Mouse (Mus musculus): ENCODE measurements around the gene Neurl1a. TPM values are rescaled to one million over a fixed set of nuclear protein-coding genes. Genes with fewer than 3 reads are reported as not detected.

Neurl1a gene
- polyA plus RNA-seq, 1 experiment from 2014 or later, result 1.3 TPM

DNA sequence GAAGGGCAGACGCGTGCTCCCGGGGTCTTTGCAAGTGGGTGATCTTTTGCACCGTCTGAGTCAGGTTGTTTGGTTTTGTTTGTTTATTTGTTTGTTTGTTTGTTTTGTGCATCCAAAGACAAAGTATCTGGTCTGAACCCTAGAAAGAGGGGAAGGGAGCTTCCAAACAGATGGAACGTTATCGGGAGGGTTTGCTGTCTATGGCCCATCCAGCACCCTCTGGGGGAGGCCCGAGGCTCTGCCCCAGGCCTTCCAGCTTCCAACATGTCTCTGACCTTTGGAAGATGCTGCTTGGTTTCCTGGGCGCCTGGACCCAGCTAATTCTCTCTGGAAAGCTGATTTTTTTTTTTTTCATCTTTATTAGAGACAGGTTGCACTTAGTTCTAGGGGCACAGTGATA, 1.4 kb downstream of the Neurl1a start:
- Histone ChIP-seq H3K9me3 (ENCODE audit: control insufficient read depth, low read length) (peaks cover 6% of the 10 kb centered on the region; the same call in 1 of the 2 replicates), H3K4me2 (ENCODE audit: low read length) (no peak overlapping the region), H3K27ac (replicated peaks in 1 of 2; ENCODE audit: control insufficient read depth in 1 of 2, insufficient read depth in 1 of 2, low read depth in 2 of 2, low read length in 2 of 2) (no peak overlapping the region), H3K9ac (ENCODE audit: low read length) (no peak overlapping the region), H3K4me1 (ENCODE audit: control insufficient read depth in 2 of 2, insufficient read depth in 2 of 2, low read length in 2 of 2) (peaks cover 0 to 6% of the 10 kb centered on the region in 2 experiments; a peak in 3 of 4 replicates), H3K27me3 (ENCODE audit: control insufficient read depth, insufficient read depth, low read length) (peaks cover 37% of the 10 kb centered on the region), H3K36me3 (ENCODE audit: control insufficient read depth, insufficient read depth, low read length) (no peaks in the 10 kb centered on the region), H3K4me3 (ENCODE audit: control insufficient read depth in 1 of 2, insufficient read depth in 1 of 2, low read depth in 1 of 2, low read length in 2 of 2) (no peak overlapping the region)
- ATAC-seq (ENCODE audit: insufficient number of reproducible peaks, insufficient read depth, low FRiP score, low read depth), result no peak
- 20% methylated on average over 8 of the region's 8 CpGs for WGBS

DNA sequence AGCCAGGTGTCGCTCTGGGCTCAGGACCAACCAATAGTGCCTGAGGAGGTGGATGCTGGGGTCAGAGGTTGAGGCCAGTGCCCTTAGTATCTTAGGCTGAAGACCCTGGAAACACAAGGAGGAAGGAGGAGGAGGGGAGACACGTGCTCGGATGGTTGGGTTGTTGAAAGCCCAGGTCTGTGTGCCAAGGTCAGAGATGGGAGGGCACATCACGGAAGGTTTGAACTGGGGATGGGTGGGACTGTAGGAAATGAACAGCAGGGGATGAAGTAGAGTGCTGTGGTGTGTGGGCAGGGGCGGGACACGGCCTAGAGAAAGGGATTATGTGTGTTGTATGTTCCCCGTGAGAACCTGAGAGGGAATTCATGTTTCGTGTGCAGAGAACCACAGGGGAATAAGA, 5.6 kb downstream of the Neurl1a start:
- Histone ChIP-seq H3K27me3 (ENCODE audit: control insufficient read depth, insufficient read depth, low read length) (peaks cover 21% of the 10 kb centered on the region), H3K4me2 (ENCODE audit: low read length) (no peak overlapping the region), H3K27ac (replicated peaks in 1 of 2; ENCODE audit: control insufficient read depth in 1 of 2, insufficient read depth in 1 of 2, low read depth in 2 of 2, low read length in 2 of 2) (no peak overlapping the region), H3K4me1 (ENCODE audit: control insufficient read depth in 2 of 2, insufficient read depth in 2 of 2, low read length in 2 of 2) (peaks cover 5 to 6% of the 10 kb centered on the region in 2 experiments), H3K4me3 (ENCODE audit: control insufficient read depth in 1 of 2, insufficient read depth in 1 of 2, low read depth in 1 of 2, low read length in 2 of 2) (no peak overlapping the region), H3K9me3 (ENCODE audit: control insufficient read depth, low read length) (peaks cover 6% of the 10 kb centered on the region; the same call in 1 of the 2 replicates), H3K36me3 (ENCODE audit: control insufficient read depth, insufficient read depth, low read length) (no peaks in the 10 kb centered on the region), H3K9ac (ENCODE audit: low read length) (no peak overlapping the region)
- no peak for ATAC-seq (ENCODE audit: insufficient number of reproducible peaks, insufficient read depth, low FRiP score, low read depth)
- WGBS, result 74% methylated on average over 8 of the region's 8 CpGs

DNA sequence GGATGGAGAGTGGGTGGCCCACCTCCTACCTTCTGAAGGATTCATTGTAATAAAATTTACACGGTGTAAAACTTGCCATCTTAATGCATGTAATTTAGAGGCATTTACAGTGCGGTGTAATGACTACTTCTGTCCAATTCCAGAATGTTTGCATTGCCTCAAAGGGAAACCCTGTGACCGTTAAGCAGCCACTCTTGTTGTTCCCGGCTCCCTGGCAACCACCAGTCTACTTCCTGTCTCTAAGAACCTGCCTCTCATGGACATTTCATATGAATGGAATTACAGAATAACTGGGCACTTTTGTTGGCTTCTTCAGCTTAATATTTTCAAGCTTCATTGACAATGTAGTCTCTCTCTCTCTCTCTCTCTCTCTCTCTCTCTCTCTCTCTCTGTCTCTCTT, 6.1 kb downstream of the Neurl1a start:
- H3K4me3 ChIP-seq (ENCODE audit: control insufficient read depth in 1 of 2, insufficient read depth in 1 of 2, low read depth in 1 of 2, low read length in 2 of 2), result no peak overlapping the region
- 59% methylated on average over 4 of the region's 4 CpGs for WGBS
- no peak overlapping the region for H3K9ac ChIP-seq (ENCODE audit: low read length)
- peaks cover 16% of the 10 kb centered on the region for H3K27me3 ChIP-seq (ENCODE audit: control insufficient read depth, insufficient read depth, low read length)
- no peak for ATAC-seq (ENCODE audit: insufficient number of reproducible peaks, insufficient read depth, low FRiP score, low read depth)
- H3K4me2 ChIP-seq (ENCODE audit: low read length), result no peak overlapping the region
- H3K36me3 ChIP-seq (ENCODE audit: control insufficient read depth, insufficient read depth, low read length), result no peaks in the 10 kb centered on the region
- H3K4me1 ChIP-seq (ENCODE audit: control insufficient read depth in 2 of 2, insufficient read depth in 2 of 2, low read length in 2 of 2), result peaks cover 0 to 6% of the 10 kb centered on the region in 2 experiments; a peak in 2 of 4 replicates
- peaks cover 6% of the 10 kb centered on the region; the same call in 1 of the 2 replicates for H3K9me3 ChIP-seq (ENCODE audit: control insufficient read depth, low read length)
- H3K27ac ChIP-seq (replicated peaks in 1 of 2; ENCODE audit: control insufficient read depth in 1 of 2, insufficient read depth in 1 of 2, low read depth in 2 of 2, low read length in 2 of 2), result no peak overlapping the region

DNA sequence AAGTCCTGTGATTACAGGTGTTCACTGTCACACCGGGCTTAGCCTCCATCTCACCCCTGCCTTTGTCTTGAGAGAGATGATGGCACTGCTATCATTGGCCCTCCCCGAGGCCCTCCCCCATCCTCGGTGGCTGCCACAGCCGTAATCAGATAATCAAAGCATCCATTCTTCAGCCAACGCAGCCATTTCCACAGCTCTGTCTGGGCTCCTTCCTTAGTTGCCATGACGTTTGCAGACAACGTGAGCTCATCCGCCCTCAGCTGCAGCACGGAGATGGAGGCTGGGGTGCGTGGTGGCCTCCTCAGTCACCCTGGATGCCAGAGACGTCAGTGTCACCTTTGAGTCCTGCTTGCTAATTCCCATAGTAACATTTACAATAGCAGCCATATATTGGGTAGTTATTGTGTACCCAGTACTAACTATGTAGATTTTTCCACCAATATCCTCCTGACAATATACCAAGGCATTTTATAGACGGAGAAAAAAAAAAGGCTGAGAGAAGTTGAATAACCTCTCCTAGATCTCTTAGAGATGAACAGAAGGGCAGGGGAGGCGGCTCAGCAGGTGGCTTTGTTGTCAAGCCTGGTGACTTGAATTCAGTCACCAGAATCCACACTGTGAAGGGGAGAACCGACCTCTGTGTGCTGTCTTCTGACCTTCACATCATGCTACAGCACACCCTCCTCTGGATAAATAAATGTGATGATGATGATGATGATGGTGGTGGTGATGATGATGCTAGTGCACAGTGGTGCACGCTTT, 8.1 kb downstream of the Neurl1a start:
- H3K4me1 ChIP-seq (ENCODE audit: control insufficient read depth in 2 of 2, insufficient read depth in 2 of 2, low read length in 2 of 2), result peaks cover 0 to 6% of the 10 kb centered on the region in 2 experiments; a peak in 2 of 4 replicates
- 37% methylated on average over 15 of the region's 15 CpGs for WGBS
- H3K27ac ChIP-seq (replicated peaks in 1 of 2; ENCODE audit: control insufficient read depth in 1 of 2, insufficient read depth in 1 of 2, low read depth in 2 of 2, low read length in 2 of 2), result no peak overlapping the region
- no peak overlapping the region for H3K9ac ChIP-seq (ENCODE audit: low read length)
- ATAC-seq (ENCODE audit: insufficient number of reproducible peaks, insufficient read depth, low FRiP score, low read depth), result no peak
- no peaks in the 10 kb centered on the region for H3K27me3 ChIP-seq (ENCODE audit: control insufficient read depth, insufficient read depth, low read length)
- H3K36me3 ChIP-seq (ENCODE audit: control insufficient read depth, insufficient read depth, low read length), result no peaks in the 10 kb centered on the region
- H3K4me3 ChIP-seq (ENCODE audit: control insufficient read depth in 1 of 2, insufficient read depth in 1 of 2, low read depth in 1 of 2, low read length in 2 of 2), result no peak overlapping the region
- no peak overlapping the region for H3K4me2 ChIP-seq (ENCODE audit: low read length)
- H3K9me3 ChIP-seq (ENCODE audit: control insufficient read depth, low read length), result peaks cover 6% of the 10 kb centered on the region; the same call in 1 of the 2 replicates

DNA sequence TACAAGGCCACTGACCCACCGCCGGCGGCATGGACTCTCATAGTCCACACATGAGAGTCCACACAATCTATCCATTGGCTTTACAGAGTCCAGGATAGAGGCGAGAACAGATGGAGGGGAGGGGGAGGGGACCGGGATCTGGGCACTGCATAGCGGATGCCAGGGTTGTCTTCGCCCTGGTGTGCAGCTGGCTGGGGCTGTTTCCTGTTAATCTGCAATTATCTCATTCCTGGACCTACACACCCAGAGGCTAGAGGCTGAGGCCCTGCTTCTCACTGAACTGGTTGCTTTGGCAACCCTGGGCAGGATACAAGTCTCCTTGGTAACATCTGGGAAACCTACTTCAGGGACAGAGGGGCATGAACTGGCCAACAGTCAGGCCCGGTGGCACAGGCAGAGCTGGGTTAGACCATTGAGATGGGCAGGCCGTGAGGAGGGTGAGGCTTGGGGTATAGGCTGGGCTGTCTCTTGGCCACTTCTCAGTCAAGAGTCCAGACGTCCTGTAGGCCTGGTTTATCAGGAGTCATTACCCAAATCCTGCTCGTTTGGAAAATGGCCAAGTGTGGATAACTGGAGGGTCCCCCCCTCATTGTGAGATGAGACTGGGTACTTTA, 10.0 kb downstream of the Neurl1a start:
- Histone ChIP-seq H3K36me3 (ENCODE audit: control insufficient read depth, insufficient read depth, low read length) (no peaks in the 10 kb centered on the region), H3K9me3 (ENCODE audit: control insufficient read depth, low read length) (no peaks in the 10 kb centered on the region), H3K4me2 (ENCODE audit: low read length) (no peak overlapping the region), H3K9ac (ENCODE audit: low read length) (no peak overlapping the region), H3K4me1 (ENCODE audit: control insufficient read depth in 2 of 2, insufficient read depth in 2 of 2, low read length in 2 of 2) (peaks cover 0 to 6% of the 10 kb centered on the region in 2 experiments; a peak in 2 of 4 replicates), H3K4me3 (ENCODE audit: control insufficient read depth in 1 of 2, insufficient read depth in 1 of 2, low read depth in 1 of 2, low read length in 2 of 2) (no peak overlapping the region), H3K27ac (replicated peaks in 1 of 2; ENCODE audit: control insufficient read depth in 1 of 2, insufficient read depth in 1 of 2, low read depth in 2 of 2, low read length in 2 of 2) (no peak overlapping the region), H3K27me3 (ENCODE audit: control insufficient read depth, insufficient read depth, low read length) (no peaks in the 10 kb centered on the region)
- 65% methylated on average over 11 of the region's 11 CpGs for WGBS
- peak; percentile 64 for ATAC-seq (ENCODE audit: insufficient number of reproducible peaks, insufficient read depth, low FRiP score, low read depth)

DNA sequence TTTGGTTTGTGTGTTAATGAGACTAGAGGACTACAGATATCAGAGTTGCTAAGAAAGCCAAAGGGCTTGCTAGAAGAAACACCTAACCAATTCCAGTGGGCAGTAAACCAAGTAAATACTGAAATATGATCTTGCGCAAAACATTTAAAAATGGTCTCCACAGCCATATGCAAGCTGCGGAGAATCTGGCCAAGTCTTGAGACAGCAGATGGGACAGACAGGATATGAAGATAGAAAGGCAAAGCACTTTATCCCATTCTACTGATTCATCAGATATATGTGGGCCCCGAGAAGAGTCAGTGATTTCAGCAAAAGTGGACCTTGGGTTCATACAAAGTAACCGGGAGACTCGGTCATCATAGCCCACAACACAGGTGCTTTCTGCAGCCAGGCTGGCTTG, 13.5 kb downstream of the Neurl1a start:
- H3K27me3 ChIP-seq (ENCODE audit: control insufficient read depth, insufficient read depth, low read length), result no peaks in the 10 kb centered on the region
- H3K4me2 ChIP-seq (ENCODE audit: low read length), result no peak overlapping the region
- no peak overlapping the region for H3K9ac ChIP-seq (ENCODE audit: low read length)
- 90% methylated on average over 5 of the region's 5 CpGs for WGBS
- no peak for ATAC-seq (ENCODE audit: insufficient number of reproducible peaks, insufficient read depth, low FRiP score, low read depth)
- H3K4me3 ChIP-seq (ENCODE audit: control insufficient read depth in 1 of 2, insufficient read depth in 1 of 2, low read depth in 1 of 2, low read length in 2 of 2), result no peak overlapping the region
- H3K9me3 ChIP-seq (ENCODE audit: control insufficient read depth, low read length), result no peaks in the 10 kb centered on the region
- peaks cover 0 to 6% of the 10 kb centered on the region in 2 experiments; a peak in 2 of 4 replicates for H3K4me1 ChIP-seq (ENCODE audit: control insufficient read depth in 2 of 2, insufficient read depth in 2 of 2, low read length in 2 of 2)
- H3K36me3 ChIP-seq (ENCODE audit: control insufficient read depth, insufficient read depth, low read length), result no peaks in the 10 kb centered on the region
- no peak overlapping the region for H3K27ac ChIP-seq (replicated peaks in 1 of 2; ENCODE audit: control insufficient read depth in 1 of 2, insufficient read depth in 1 of 2, low read depth in 2 of 2, low read length in 2 of 2)

DNA sequence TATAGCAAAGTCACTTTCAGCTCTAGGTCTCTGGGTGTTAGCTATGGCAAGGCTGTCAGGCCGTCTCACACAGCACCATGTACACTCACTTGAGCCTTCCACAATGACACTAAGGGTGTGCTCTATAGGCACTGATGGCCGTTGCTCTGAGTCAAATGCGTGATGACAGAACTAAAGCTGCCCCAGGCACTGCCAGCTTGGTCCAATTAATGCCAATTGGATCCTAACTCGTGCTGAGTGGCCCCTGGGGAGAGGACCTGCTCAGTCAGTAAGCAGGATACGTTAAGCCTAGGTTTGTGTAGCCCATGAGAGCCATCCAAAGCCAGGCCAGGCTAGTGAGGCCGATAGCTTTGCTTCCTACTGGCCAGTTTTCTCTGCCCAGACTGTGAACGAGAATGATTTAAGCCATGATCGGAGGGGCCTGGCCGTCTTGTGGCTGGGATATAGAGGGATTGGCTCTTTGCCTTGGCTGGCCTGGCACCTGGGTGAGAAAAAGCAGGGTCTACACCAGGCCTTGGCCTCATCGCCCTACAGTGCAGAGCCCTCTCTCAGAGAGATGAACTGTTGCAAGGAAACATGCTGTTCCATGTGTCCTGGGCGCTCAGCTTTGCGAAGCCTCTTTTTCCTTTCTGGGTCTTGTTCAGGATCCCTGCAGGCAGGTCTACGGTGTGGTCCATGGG, 20.2 kb downstream of the Neurl1a start:
- no peak overlapping the region for H3K4me2 ChIP-seq (ENCODE audit: low read length)
- no peaks in the 10 kb centered on the region for H3K27me3 ChIP-seq (ENCODE audit: control insufficient read depth, insufficient read depth, low read length)
- no peaks in the 10 kb centered on the region for H3K4me1 ChIP-seq (ENCODE audit: control insufficient read depth in 2 of 2, insufficient read depth in 2 of 2, low read length in 2 of 2)
- no peaks in the 10 kb centered on the region for H3K9me3 ChIP-seq (ENCODE audit: control insufficient read depth, low read length)
- no peak overlapping the region for H3K27ac ChIP-seq (replicated peaks in 1 of 2; ENCODE audit: control insufficient read depth in 1 of 2, insufficient read depth in 1 of 2, low read depth in 2 of 2, low read length in 2 of 2)
- H3K9ac ChIP-seq (ENCODE audit: low read length), result no peak overlapping the region
- 79% methylated on average over 13 of the region's 13 CpGs for WGBS
- H3K4me3 ChIP-seq (ENCODE audit: control insufficient read depth in 1 of 2, insufficient read depth in 1 of 2, low read depth in 1 of 2, low read length in 2 of 2), result no peak overlapping the region
- no peaks in the 10 kb centered on the region for H3K36me3 ChIP-seq (ENCODE audit: control insufficient read depth, insufficient read depth, low read length)
- ATAC-seq (ENCODE audit: insufficient number of reproducible peaks, insufficient read depth, low FRiP score, low read depth), result no peak
